Mouse (Mus musculus) left cerebral cortex, postnatal 10 days (tissue): ENCODE measurements at regions not wholly inside any gene's neighbourhood (a gene's known extent, or its start where the extent isn't known, plus 50 kb on each side); places are given as distances from the start of the nearest gene placed in this dataset.
A peak's percentile ranks its signal among the peaks of the same experiment; 100 is the strongest.
"Not testable (repeated sequence)": the region's sequence is repeated elsewhere in the genome, so short reads cannot be mapped to it uniquely, and the experiment has no call there.

Source experiments
- DNase-seq, 2 experiments: peaks; one replicate each; pipeline ENCODE4 v3.0.0; 2021 to 2022; ENCODE audit warnings: low spot score in 2 of 2, mixed read lengths in 1 of 2; ENCODE audit errors: extremely low spot score in 1 of 2
- intact Hi-C: fragments of 180-260 bp; cut with DNase I; formaldehyde crosslinking; loops from one replicate; pipeline ENCODE4 v1.15.1; 2025

DNA sequence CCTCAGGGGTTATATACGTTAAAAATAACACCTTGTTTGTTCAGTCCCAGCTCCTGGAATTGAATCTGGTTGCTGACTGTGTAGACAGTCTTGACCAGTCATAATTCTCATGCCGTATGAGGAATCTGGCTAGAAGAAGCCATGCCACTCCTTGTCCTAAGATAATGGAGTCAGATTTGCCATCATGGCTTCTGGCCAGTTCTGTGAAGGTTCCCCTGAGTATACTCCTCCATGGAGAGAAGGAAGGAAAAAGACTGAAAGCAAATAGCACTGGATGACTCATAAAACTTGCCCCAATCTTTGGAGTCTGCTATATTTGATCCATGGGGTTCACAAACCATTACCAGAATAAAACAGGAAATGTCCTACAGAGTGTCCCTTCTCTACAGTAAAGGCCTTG lies 208.0 kb downstream of the Fam76b start:
- no peak for DNase-seq
- intact Hi-C loops, result no loop called here

DNA sequence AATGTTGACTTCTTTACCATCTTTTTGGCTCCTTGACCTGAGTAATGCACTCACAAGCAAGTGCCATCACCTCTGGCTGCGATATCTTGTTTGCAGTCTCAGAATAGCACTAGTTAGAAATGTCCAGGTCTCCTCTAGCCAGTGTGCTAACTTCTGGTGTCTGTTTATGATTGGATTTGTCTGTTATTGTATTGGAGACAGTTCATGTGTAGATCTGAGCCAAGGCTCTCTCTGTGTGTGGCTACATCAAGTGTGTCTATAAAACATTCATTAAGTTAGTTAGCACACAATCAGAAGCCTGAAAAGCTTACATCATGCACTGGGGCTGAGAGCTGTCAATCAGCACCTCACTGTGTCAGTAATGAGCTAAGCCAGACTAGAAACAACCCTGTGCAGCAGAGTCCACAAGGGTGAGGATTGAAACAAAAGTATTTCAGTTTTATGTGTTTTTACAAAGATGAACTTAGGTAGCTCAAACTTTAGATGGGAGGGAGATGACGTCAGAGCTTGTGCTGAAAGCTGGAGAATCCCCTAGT lies 214.5 kb downstream of the Fam76b start:
- intact Hi-C loops, result no loop called here
- no peak for DNase-seq

- no peak for DNase-seq
- intact Hi-C loops, result no loop called here
These were observed 220.7 kb downstream of the Fam76b start for GRCm38 (mm10) chr9:14048224-14048623.

- no peak for DNase-seq
- intact Hi-C loops, result no loop called here
These were observed 221.2 kb upstream of the Sesn3 start for GRCm38 (mm10) chr9:14053704-14054103.

GRCm38 (mm10) chr9:14056410-14057172 lies 218.3 kb upstream of the Sesn3 start:
- intact Hi-C loops, result no loop called here
- DNase-seq, result no peak

GRCm38 (mm10) chr9:14058592-14059227 lies 216.2 kb upstream of the Sesn3 start:
- intact Hi-C loops, result no loop called here
- no peak for DNase-seq

DNA sequence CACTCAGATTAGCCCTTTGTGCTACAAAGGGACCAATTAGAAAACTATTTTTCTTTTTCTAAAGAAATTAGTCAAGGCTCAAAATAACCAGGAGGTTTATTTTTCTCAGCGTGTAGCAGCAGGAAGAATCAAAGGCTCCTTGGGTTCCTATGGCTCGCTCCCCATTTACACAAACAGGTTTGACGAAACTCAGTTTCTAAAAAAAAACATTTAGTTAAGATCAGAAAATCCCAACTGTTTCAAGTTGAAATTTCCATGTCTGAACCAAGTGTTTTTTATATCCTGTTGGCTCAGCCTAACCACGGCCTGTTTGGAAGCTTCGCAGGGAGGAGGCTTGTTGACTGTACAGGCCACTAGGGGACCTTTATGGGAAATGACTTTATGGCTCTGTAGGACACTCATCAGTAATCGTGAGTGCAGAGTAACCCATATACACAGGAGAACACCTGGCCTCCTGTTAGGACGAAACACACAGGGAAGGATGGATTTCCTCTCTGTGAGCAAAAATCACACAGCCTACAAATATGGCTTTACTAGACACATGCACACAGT lies 215.6 kb upstream of the Sesn3 start:
- intact Hi-C loops, result no loop called here
- peak; percentile 27 to 45 for DNase-seq

DNA sequence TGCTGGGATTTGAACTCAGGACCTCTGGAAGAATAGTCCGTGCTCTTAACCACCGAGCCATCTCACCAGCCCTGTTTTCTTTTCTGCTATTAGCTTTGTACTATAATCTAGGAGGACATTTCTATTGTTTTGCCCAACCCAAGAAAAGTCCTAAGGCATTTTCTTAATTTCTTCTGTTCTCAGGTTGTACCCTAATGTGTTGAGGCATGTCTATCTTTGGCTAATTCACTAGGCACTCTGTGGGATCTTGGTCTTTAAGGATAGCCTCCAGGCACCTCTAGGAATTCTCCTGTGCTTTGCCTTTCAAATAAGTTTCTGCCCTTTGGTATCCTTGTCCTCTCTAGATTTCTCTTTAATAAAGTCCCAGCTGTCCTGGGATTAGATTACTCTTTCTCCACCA lies 214.6 kb upstream of the Sesn3 start:
- intact Hi-C loops, result no loop called here
- no peak for DNase-seq

DNA sequence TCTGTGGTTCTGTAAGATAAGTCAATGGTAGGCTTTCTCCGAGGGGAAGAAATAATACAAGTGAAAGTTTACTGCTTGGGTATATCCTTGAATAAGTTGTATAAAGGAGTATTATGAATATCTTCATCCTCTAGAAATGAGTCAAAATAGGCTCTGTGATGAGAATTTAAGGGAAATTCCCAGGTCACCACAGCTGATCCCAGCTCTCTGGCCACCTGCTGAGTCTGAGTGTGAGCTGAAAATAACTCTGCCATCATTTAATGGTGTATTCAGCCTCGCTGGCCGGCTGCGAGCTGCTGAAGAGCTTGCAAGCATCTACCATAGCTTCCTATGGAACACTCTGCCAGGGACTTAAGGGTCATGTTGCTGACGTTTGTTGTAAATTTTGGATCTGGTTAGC lies 213.5 kb upstream of the Sesn3 start:
- intact Hi-C loops, result no loop called here
- DNase-seq, result no peak

- intact Hi-C loops, result no loop called here
These were observed 213.0 kb upstream of the Sesn3 start for GRCm38 (mm10) chr9:14061840-14062239.

DNA sequence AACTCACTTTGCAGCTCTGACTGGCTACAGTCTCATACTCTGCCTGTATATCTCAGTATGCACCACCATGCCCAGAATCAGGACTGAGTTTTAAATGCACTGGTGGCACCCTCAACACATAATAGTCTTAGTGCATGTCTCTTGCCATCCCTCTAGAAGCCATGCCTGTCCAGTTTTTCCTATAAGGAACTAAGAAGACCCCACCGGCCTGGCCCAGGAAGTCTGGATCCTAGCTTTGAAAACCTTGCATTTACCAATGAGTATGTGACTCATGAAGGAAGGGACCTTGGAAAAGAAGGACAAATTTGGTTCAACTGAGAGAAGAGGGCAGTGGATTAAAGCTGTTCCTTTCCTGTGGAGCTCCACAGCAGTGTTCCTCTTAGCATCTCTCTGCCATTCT lies 212.2 kb upstream of the Sesn3 start:
- intact Hi-C loops, result no loop called here
- no peak for DNase-seq

More at GRCm38 (mm10) chr9:14061840-14062239, 213.0 kb upstream of the Sesn3 start:
- no peak for DNase-seq

DNA sequence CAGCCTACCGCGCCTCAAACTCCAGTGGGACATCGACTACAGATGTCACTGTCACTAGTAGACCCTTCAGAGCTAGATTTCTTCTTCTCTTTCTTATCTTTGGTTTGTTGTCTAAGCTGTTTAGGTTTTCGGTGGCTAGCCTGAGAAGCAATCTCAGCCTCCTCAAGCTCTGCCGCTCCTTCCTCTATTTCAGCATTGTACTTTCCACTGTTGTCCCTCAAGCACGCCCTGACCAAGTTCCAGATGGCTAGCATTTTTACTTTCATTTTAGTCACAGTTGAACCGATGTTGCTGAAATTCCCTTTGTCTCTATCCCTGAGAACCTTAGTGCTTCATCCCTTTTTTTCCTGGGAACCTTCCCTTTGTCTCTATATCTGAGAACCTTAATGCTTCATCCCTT lies 208.1 kb upstream of the Sesn3 start:
- intact Hi-C loops, DNase-seq: not testable (repeated sequence)

- intact Hi-C loops, result no loop called here
- DNase-seq, result no peak
These were observed 205.8 kb upstream of the Sesn3 start for GRCm38 (mm10) chr9:14069076-14069475.

DNA sequence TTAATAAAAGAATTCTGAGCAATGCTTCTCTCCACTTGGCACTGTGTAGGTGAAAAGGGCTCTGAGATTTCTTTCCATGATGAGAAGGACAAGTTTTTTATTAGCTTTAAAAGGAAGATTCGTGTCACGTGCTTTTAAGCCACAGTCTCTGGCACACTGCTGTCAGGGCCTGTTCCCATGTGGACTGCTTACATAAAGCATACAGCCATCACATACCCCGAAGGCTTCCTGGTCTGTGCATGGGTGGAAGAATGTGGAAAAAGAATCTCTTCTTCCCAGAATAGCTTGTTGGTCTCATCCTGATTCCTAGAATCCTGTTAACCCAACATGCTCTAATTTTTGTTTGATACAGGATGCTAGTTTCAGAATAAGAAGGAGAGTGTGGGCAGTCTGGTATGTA lies 205.1 kb upstream of the Sesn3 start:
- no peak for DNase-seq
- intact Hi-C loops, result no loop called here

DNA sequence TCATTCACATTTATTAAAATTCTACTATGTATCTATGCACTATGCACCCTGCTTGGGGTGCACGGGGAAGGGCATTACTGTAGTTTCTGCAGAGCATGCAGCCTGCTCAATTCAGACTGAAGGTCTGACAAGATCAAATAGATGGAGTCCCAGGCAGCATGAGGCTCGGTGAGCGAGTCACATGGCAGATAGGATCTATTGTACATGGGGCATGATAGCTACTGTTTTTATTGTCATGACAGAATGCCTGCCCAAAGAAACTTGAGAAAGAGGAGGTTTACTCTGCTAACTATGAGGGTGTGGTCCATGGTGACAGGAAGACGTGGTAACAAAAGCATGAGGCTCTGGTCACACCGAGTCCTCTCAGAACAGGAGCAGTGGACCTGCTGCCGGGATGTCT lies 203.1 kb upstream of the Sesn3 start:
- intact Hi-C loops, result no loop called here
- no peak for DNase-seq

DNA sequence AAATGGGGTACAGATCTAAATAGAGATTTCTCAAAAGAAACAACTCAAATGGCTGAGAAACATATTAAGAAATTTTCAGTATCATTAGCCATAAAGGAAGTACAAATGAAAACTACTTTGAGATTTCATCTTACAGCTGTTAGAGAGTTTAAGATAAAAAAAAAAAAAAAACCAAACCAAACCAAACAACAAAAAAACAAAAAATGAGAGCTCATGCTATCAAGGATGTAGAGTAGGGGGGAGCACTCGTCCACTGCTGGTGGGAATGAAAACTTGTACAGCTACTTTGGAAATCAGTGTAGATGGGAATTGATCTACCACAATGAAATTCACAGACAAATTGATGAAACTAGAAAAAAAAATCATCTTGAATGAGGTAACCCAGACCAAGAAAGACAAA lies 201.9 kb upstream of the Sesn3 start:
- intact Hi-C loops, result no loop called here
- DNase-seq, result no peak

GRCm38 (mm10) chr9:14074273-14074672 lies 200.6 kb upstream of the Sesn3 start:
- intact Hi-C loops, result no loop called here
- no peak for DNase-seq

GRCm38 (mm10) chr9:14074866-14075265 lies 200.0 kb upstream of the Sesn3 start:
- DNase-seq, intact Hi-C loops: not testable (repeated sequence)

- intact Hi-C loops, result no loop called here
- DNase-seq, result peak; percentile 53 to 76
These were observed 199.4 kb upstream of the Sesn3 start for GRCm38 (mm10) chr9:14075452-14075851.

DNA sequence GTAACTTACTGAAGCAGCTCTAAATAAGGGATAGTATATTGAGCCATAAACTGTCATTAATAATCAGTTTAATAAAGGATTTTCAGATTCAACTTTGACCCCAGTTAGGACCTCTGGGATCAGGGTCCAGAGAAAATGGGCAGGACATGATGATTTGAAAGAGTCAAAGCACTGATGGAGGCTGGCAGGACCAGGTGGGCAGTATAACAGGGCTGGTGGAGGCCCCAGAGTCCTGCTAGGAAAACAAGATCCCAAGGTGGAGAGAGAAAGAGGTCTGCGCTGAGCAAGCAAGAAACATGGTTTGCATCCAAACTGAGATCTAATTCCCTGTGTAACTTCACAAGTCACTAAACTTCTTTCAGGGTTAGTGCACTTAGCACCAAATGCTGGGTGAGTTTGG lies 199.0 kb upstream of the Sesn3 start:
- no peak for DNase-seq
- intact Hi-C loops, result no loop called here
